Mouse (Mus musculus) E14TG2a.4 (cell line): ENCODE results near the gene Gm21762.
"Not testable (repeated sequence)": the region's sequence is repeated elsewhere in the genome, so short reads cannot be mapped to it uniquely, and the experiment has no call there.

ENCODE experiments used
- CTCF ChIP-seq: conservative IDR thresholded peaks from 2 replicates; pipeline ENCODE4 v1.5.1; 2014; ENCODE audit warnings: low read length
- NANOG ChIP-seq: IDR thresholded peaks from 2 replicates; pipeline ENCODE4 v1.6.1; 2014; ENCODE audit warnings: borderline replicate concordance, low read length, mixed read lengths

- not testable (repeated sequence) for TF ChIP-seq CTCF, NANOG
These were observed 23.1 kb upstream of the Gm21762 start, which contains the start of gene Gm21731 for GRCm38 (mm10) chr13:120238811-120239210.
